Mouse (Mus musculus) midbrain, embryonic 14.5 days (tissue): ENCODE results near the gene Ptpn3. TPM values are rescaled to one million over a fixed set of nuclear protein-coding genes. Genes with fewer than 3 reads are reported as not detected.

Experiments used
- ATAC-seq: fragments of 200-750 bp; cut with Nextera tagmentation; 2 replicates; pipeline ENCODE4 v1.8.0; 2017; ENCODE audit warnings: moderate number of reproducible peaks, moderate library complexity; ENCODE audit not compliant: low FRiP score, low TSS enrichment
- DNase-seq: peaks from one replicate; pipeline ENCODE4 v3.0.0-alpha.2; 2015
- H3K27ac ChIP-seq: fragments of 300-500 bp; sonication (generic); replicated peaks from 2 replicates; pipeline ENCODE4 v1.5.1; 2014; ENCODE audit warnings: mild to moderate bottlenecking, low read depth, low read length, moderate library complexity
- H3K27me3 ChIP-seq: fragments of 300-500 bp; sonication (generic); 2 replicates; pipeline ENCODE4 v1.6.1; 2014; ENCODE audit warnings: low read length, control low read depth, mixed read lengths; ENCODE audit not compliant: control insufficient read depth, insufficient read depth
- H3K36me3 ChIP-seq: fragments of 300-500 bp; sonication (generic); 2 replicates; pipeline ENCODE4 v1.6.1; 2014; ENCODE audit warnings: low read length, control low read depth; ENCODE audit not compliant: control insufficient read depth, insufficient read depth
- H3K4me1 ChIP-seq: fragments of 300-500 bp; sonication (generic); 2 replicates; pipeline ENCODE4 v1.6.1; 2014; ENCODE audit warnings: mild to moderate bottlenecking, antibody characterized with exemption, low read length, control low read depth; ENCODE audit not compliant: control insufficient read depth, insufficient read depth
- H3K4me2 ChIP-seq: fragments of 300-500 bp; sonication (generic); 2 replicates; pipeline ENCODE4 v1.6.1; 2014; ENCODE audit warnings: mild to moderate bottlenecking, low read length, moderate library complexity
- H3K4me3 ChIP-seq: fragments of 300-500 bp; sonication (generic); replicated peaks from 2 replicates; pipeline ENCODE4 v1.5.1; 2014; ENCODE audit warnings: low read depth, low read length
- H3K9ac ChIP-seq: fragments of 300-500 bp; sonication (generic); replicated peaks from 2 replicates; pipeline ENCODE4 v1.6.1; 2014; ENCODE audit warnings: mild to moderate bottlenecking, low read length, moderate library complexity
- H3K9me3 ChIP-seq: fragments of 300-500 bp; sonication (generic); 2 replicates; pipeline ENCODE4 v1.6.1; 2016; ENCODE audit warnings: low read length, control low read depth, mixed read lengths; ENCODE audit not compliant: control insufficient read depth
- WGBS: fragments of 180-500 bp; shearing (Covaris S2); extraction: QIAGEN DNeasy Blood & Tissue Kit; methylation state at CpG from one replicate; pipeline ENCODE4 v1.1.7; 2014; 5-methylcytosine and 5-hydroxymethylcytosine counted together
- polyA plus RNA-seq: library from polyadenylated mRNA; unstranded; fragments of >200 nt; fragmentation: Nextera tagmentation; extraction: Ambion mirVana; gene quantifications from 2 replicates; pipeline ENCODE4 v1.2.1, GENCODE M21; 2014

Gene Ptpn3
- polyA plus RNA-seq, 1 experiment from 2014 or later: 3.1 TPM

- Histone ChIP-seq H3K9me3 (no peaks in the 10 kb centered on the region), H3K4me1 (no peaks in the 10 kb centered on the region; the same call in 1 of the 2 replicates), H3K4me3 (no peak overlapping the region), H3K36me3 (no peaks in the 10 kb centered on the region), H3K4me2 (no peak overlapping the region), H3K9ac (no peak overlapping the region), H3K27me3 (no peaks in the 10 kb centered on the region), H3K27ac (no peak overlapping the region)
- DNase-seq (no peak), ATAC-seq (no peak)
- 83% methylated on average over 1 of the region's 1 CpGs for WGBS
Observed at GRCm38 (mm10) chr4:57168277-57168676, 133.4 kb downstream of the Ptpn3 start.

GRCm38 (mm10) chr4:57166922-57167870 is 134.4 kb downstream of the Ptpn3 start:
- ATAC-seq (no peak), DNase-seq (peak; percentile 55)
- WGBS: 65% methylated on average over 12 of the region's 12 CpGs
- no peaks in the 10 kb centered on the region for H3K27me3 ChIP-seq
- peaks cover 3% of the 10 kb centered on the region; the same call in 1 of the 2 replicates for H3K4me1 ChIP-seq
- H3K27ac ChIP-seq: no peak overlapping the region
- no peak overlapping the region for H3K4me2 ChIP-seq
- H3K4me3 ChIP-seq: no peak overlapping the region
- no peak overlapping the region for H3K9ac ChIP-seq
- H3K36me3 ChIP-seq: no peaks in the 10 kb centered on the region
- no peaks in the 10 kb centered on the region for H3K9me3 ChIP-seq

- Histone ChIP-seq H3K9me3 (no peaks in the 10 kb centered on the region), H3K4me3 (no peak overlapping the region), H3K4me2 (no peak overlapping the region), H3K9ac (no peak overlapping the region), H3K4me1 (peaks cover 3% of the 10 kb centered on the region; the same call in 1 of the 2 replicates), H3K27me3 (no peaks in the 10 kb centered on the region), H3K36me3 (no peaks in the 10 kb centered on the region), H3K27ac (no peak overlapping the region)
- WGBS: 48% methylated on average over 3 of the region's 3 CpGs
- DNase-seq (no peak), ATAC-seq (no peak)
Observed at GRCm38 (mm10) chr4:57165654-57166053, 136.0 kb downstream of the Ptpn3 start.

GRCm38 (mm10) chr4:57164578-57165210 is 136.9 kb downstream of the Ptpn3 start:
- Histone ChIP-seq H3K4me1 (peaks cover 3% of the 10 kb centered on the region; the same call in 1 of the 2 replicates), H3K36me3 (no peaks in the 10 kb centered on the region), H3K27ac (no peak overlapping the region), H3K27me3 (no peaks in the 10 kb centered on the region), H3K4me3 (no peak overlapping the region), H3K4me2 (no peak overlapping the region), H3K9me3 (no peaks in the 10 kb centered on the region), H3K9ac (no peak overlapping the region)
- 85% methylated on average over 9 of the region's 9 CpGs for WGBS
- ATAC-seq: no peak
- DNase-seq: no peak

- WGBS: 25% methylated on average over 10 of the region's 10 CpGs
- no peak; the same call in 1 of the 2 replicates for ATAC-seq
- Histone ChIP-seq H3K27me3 (no peaks in the 10 kb centered on the region), H3K27ac (no peak overlapping the region), H3K4me3 (no peak overlapping the region), H3K9me3 (no peaks in the 10 kb centered on the region), H3K4me1 (peaks cover 3% of the 10 kb centered on the region; the same call in 1 of the 2 replicates), H3K36me3 (no peaks in the 10 kb centered on the region), H3K4me2 (no peak overlapping the region), H3K9ac (no peak overlapping the region)
- peak; percentile 25 for DNase-seq
Observed at GRCm38 (mm10) chr4:57162789-57163722, 138.6 kb downstream of the Ptpn3 start.

GRCm38 (mm10) chr4:57160571-57160970 is 141.1 kb downstream of the Ptpn3 start:
- no peaks in the 10 kb centered on the region for H3K27me3 ChIP-seq
- H3K36me3 ChIP-seq: no peaks in the 10 kb centered on the region
- ATAC-seq: no peak
- H3K4me1 ChIP-seq: peaks cover 3% of the 10 kb centered on the region; the same call in 1 of the 2 replicates
- DNase-seq: no peak
- no peak overlapping the region for H3K4me2 ChIP-seq
- H3K9me3 ChIP-seq: no peaks in the 10 kb centered on the region
- H3K4me3 ChIP-seq: no peak overlapping the region
- no peak overlapping the region for H3K27ac ChIP-seq
- H3K9ac ChIP-seq: no peak overlapping the region
- 82% methylated on average over 7 of the region's 7 CpGs for WGBS

- Histone ChIP-seq H3K4me3 (no peak overlapping the region), H3K9ac (no peak overlapping the region), H3K27ac (no peak overlapping the region), H3K36me3 (no peaks in the 10 kb centered on the region), H3K4me1 (peaks cover 8% of the 10 kb centered on the region; the same call in 1 of the 2 replicates), H3K4me2 (no peak overlapping the region), H3K9me3 (no peaks in the 10 kb centered on the region), H3K27me3 (no peaks in the 10 kb centered on the region)
- DNase-seq (no peak), ATAC-seq (no peak)
- WGBS: 89% methylated on average over 8 of the region's 8 CpGs
Observed at GRCm38 (mm10) chr4:57156549-57157169, 145.0 kb downstream of the Ptpn3 start.

GRCm38 (mm10) chr4:57153838-57154237 is 147.8 kb downstream of the Ptpn3 start:
- Histone ChIP-seq H3K36me3 (no peaks in the 10 kb centered on the region), H3K4me3 (no peak overlapping the region), H3K9ac (no peak overlapping the region), H3K27ac (no peak overlapping the region), H3K9me3 (no peaks in the 10 kb centered on the region), H3K27me3 (no peaks in the 10 kb centered on the region), H3K4me2 (no peak overlapping the region), H3K4me1 (peaks cover 8% of the 10 kb centered on the region; the same call in 1 of the 2 replicates)
- ATAC-seq (no peak), DNase-seq (no peak)
- 43% methylated on average over 8 of the region's 8 CpGs for WGBS
